Mouse (Mus musculus) erythroblast, embryonic 14.5 days (primary cell): ENCODE results near the gene Bloc1s3. TPM values are rescaled to one million over a fixed set of nuclear protein-coding genes. Genes with fewer than 3 reads are reported as not detected.
"Not testable (repeated sequence)": the region's sequence is repeated elsewhere in the genome, so short reads cannot be mapped to it uniquely, and the experiment has no call there.

ENCODE experiments used
- H3K27me3 ChIP-seq: 2 replicates; pipeline ENCODE4 v1.6.1; 2012; ENCODE audit warnings: inconsistent platforms; ENCODE audit not compliant: control insufficient read depth
- H3K36me3 ChIP-seq: 2 replicates; pipeline ENCODE4 v1.6.1; 2012; ENCODE audit warnings: mild to moderate bottlenecking, inconsistent platforms; ENCODE audit not compliant: control insufficient read depth
- H3K4me1 ChIP-seq: 2 replicates; pipeline ENCODE4 v1.6.1; 2012; ENCODE audit warnings: inconsistent platforms; ENCODE audit not compliant: control insufficient read depth
- H3K4me3 ChIP-seq: replicated peaks from 2 replicates; pipeline ENCODE3; 2012; ENCODE audit warnings: moderate library complexity, mild to moderate bottlenecking, inconsistent platforms
- H3K9me3 ChIP-seq: 2 replicates; pipeline ENCODE4 v1.6.1; 2012; ENCODE audit warnings: low read length, inconsistent platforms, mixed read lengths; ENCODE audit not compliant: control insufficient read depth
- GATA1 ChIP-seq: IDR thresholded peaks from 2 replicates; pipeline ENCODE4 v1.6.1; 2012; ENCODE audit warnings: low read length, inconsistent platforms, mixed read lengths
- TAL1 ChIP-seq: IDR thresholded peaks from 3 replicates; pipeline ENCODE4 v1.6.1; 2012; ENCODE audit warnings: low read length, inconsistent platforms, mixed read lengths
- polyA plus RNA-seq: library from polyadenylated mRNA; stranded (reverse); fragments of >175 nt; gene quantifications from 2 replicates; pipeline ENCODE4 v1.2.3, GENCODE M21; 2012

Bloc1s3 gene
- polyA plus RNA-seq, 1 experiment = 0.49 TPM

DNA sequence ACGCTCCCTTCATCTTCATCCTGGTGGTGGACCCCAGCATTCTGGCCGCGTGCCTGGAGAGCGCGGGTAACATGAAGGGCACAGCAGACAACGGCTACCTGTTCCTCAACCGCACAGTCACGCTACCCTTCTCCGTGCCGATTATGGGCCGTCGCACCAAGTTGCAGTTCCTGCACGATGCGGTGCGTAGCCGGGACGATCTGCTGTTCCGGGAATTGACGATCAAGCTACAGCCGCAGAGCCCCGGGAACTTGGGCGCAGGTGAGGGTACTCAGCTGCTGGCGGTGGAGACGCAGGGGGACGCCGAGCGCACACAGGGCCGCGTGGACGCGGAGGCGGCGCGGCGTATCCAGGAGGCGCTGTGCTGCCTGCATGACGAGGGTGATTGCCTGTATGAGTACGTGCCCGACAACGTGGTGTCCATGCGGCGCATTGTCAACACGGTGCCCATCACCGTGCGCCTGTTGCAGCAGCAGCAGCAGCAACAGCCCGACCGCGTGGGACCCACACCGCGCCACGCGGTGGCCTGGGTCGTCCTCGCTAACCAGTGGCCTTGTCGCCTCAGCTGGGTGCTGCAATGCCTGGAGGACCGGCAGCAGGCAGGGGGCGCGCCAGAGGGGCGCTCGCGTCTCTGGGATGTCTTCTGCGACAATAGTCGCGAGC is 15.7 kb upstream of the Bloc1s3 start:
- H3K9me3 ChIP-seq = peaks cover 14% of the 10 kb centered on the region
- TF ChIP-seq TAL1 = no peak
- TF ChIP-seq GATA1 = no peak
- peak overlapping the region; percentile 1 for H3K4me3 ChIP-seq
- H3K36me3 ChIP-seq = peaks cover 8% of the 10 kb centered on the region
- peaks cover 71% of the 10 kb centered on the region for H3K27me3 ChIP-seq
- peaks cover 22% of the 10 kb centered on the region for H3K4me1 ChIP-seq

- peaks cover under 1% of the 10 kb centered on the region for H3K36me3 ChIP-seq
- no peak overlapping the region for H3K4me3 ChIP-seq
- peaks cover 78% of the 10 kb centered on the region for H3K27me3 ChIP-seq
- H3K4me1 ChIP-seq = peaks cover 22% of the 10 kb centered on the region
- H3K9me3 ChIP-seq = peaks cover 14% of the 10 kb centered on the region
- TF ChIP-seq TAL1 (no peak), GATA1 (no peak)
These were observed 15.0 kb upstream of the Bloc1s3 start for GRCm38 (mm10) chr7:19523017-19523756.

DNA sequence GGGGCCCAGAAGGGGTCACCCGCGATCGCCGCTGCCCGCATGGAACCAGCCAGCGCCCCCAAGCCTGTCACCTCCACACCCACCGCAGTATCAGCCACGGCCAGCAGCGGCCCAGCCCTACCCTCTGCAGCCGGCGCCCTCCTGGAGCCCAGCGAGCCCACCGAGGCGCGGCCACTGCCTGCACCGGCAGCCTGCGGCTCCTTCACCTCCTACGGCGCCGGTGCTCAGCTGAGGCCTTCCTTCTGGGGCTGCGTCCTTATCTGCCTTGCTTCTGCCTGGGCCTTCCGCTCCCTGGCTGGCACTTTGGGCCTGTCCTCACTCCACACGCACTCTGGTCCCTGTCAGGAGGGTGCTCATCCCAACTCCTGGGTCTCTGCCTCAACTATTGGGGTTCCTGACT is 11.9 kb upstream of the Bloc1s3 start:
- Histone ChIP-seq H3K9me3 (peaks cover 14% of the 10 kb centered on the region), H3K4me3 (no peak overlapping the region), H3K4me1 (peaks cover 22% of the 10 kb centered on the region), H3K36me3 (no peaks in the 10 kb centered on the region; the same call in 1 of the 2 replicates), H3K27me3 (peaks cover 86% of the 10 kb centered on the region)
- TF ChIP-seq GATA1 = no peak

GRCm38 (mm10) chr7:19517652-19518365 is 9.6 kb upstream of the Bloc1s3 start, which contains the start of gene Nkpd1:
Gene Nkpd1 (plus strand): TSS chr7:19517838.
- TF ChIP-seq TAL1 (no peak), GATA1 (no peak)
- Histone ChIP-seq H3K27me3 (peaks cover 64% of the 10 kb centered on the region), H3K4me3 (no peak within 1 kb of the TSS), H3K9me3 (peaks cover under 1% of the 10 kb centered on the region; the same call in 1 of the 2 replicates), H3K36me3 (no peaks in the 10 kb centered on the region), H3K4me1 (peaks cover 10% of the 10 kb centered on the region)

GRCm38 (mm10) chr7:19512353-19512752 is 4.2 kb upstream of the Bloc1s3 start:
- Histone ChIP-seq H3K36me3 (peaks cover 3% of the 10 kb centered on the region), H3K27me3 (peaks cover 10% of the 10 kb centered on the region)
- TF ChIP-seq GATA1 (no peak), TAL1 (no peak)

DNA sequence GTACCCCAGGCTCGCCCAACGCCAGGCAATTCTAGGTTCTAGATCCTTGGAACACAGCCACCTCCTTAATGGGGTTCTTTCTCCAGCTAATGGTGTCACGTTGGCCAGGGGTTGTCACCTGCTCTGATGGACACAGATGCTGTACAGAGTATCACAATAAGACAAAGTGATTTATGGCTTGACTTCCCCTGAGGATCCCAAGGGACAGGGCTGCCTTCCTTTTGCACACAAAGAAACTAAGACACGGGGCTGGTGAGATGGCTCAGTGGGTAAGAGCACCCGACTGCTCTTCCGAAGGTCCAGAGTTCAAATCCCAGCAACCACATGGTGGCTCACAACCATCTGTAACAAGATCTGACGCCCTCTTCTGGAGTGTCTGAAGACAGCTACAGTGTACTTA is 3.8 kb upstream of the Bloc1s3 start:
- not testable (repeated sequence) for H3K36me3 ChIP-seq, H3K27me3 ChIP-seq, H3K4me3 ChIP-seq, H3K9me3 ChIP-seq
- H3K4me1 ChIP-seq = peaks cover 32% of the 10 kb centered on the region

More at GRCm38 (mm10) chr7:19512353-19512752, 4.2 kb upstream of the Bloc1s3 start:
- Histone ChIP-seq H3K9me3 (no peaks in the 10 kb centered on the region), H3K4me3 (no peak overlapping the region), H3K4me1 (peaks cover 27% of the 10 kb centered on the region)

DNA sequence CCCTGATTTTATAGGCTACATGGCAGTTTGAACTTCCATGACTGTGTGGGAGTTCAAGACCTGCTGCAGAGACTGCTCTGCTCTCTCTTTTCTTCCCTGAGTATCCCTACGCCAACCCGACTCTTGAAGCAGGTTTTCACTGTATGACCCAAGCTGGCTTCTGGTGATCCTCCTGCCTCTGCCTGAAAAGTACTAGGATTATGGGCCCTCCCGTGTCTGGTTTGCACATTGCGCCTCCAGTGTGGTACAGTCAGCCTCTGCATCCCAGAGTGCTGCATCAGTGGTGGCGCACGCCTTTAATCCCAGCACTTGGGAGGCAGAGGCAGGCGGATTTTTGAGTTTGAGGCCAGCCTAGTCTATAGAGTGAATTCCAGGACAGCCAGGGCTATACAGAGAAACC is 1.6 kb upstream of the Bloc1s3 start:
- TF ChIP-seq TAL1 = no peak
- no peak for TF ChIP-seq GATA1
- Histone ChIP-seq H3K9me3 (no peaks in the 10 kb centered on the region), H3K27me3 (peaks cover 5% of the 10 kb centered on the region), H3K36me3 (peaks cover 3% of the 10 kb centered on the region), H3K4me3 (peak overlapping the region; percentile 78), H3K4me1 (peaks cover 43% of the 10 kb centered on the region)

- Histone ChIP-seq H3K9me3 (no peaks in the 10 kb centered on the region), H3K4me3 (peak overlapping the region; percentile 78), H3K36me3 (peaks cover 3% of the 10 kb centered on the region), H3K27me3 (peaks cover 5% of the 10 kb centered on the region), H3K4me1 (peaks cover 43% of the 10 kb centered on the region)
- TF ChIP-seq GATA1 = no peak
- TF ChIP-seq TAL1 = no peak
These were observed 879 bp upstream of the Bloc1s3 start for GRCm38 (mm10) chr7:19508924-19509568.

- Histone ChIP-seq H3K4me3 (peak overlapping the region; percentile 78), H3K4me1 (peaks cover 48% of the 10 kb centered on the region), H3K27me3 (peaks cover 5% of the 10 kb centered on the region), H3K36me3 (peaks cover 3% of the 10 kb centered on the region), H3K9me3 (no peaks in the 10 kb centered on the region)
- TF ChIP-seq GATA1 = no peak
- TF ChIP-seq TAL1 = no peak
These were observed 570 bp downstream of the Bloc1s3 start for GRCm38 (mm10) chr7:19507612-19507981.
